Mouse (Mus musculus) ES-E14 (cell line): ENCODE results near the gene Sh3bp5l. TPM values are rescaled to one million over a fixed set of nuclear protein-coding genes. Genes with fewer than 3 reads are reported as not detected.
"Not testable (repeated sequence)": the region's sequence is repeated elsewhere in the genome, so short reads cannot be mapped to it uniquely, and the experiment has no call there.

Experiments used
- DNase-seq: peaks from one replicate; pipeline ENCODE4 v3.0.0-alpha.2; 2013; ENCODE audit warnings: low read depth, low spot score
- H3K27ac ChIP-seq: 2 replicates; pipeline ENCODE4 v1.5.1; 2012; ENCODE audit warnings: low read depth, mild to moderate bottlenecking, low read length, moderate library complexity, mixed read lengths; ENCODE audit not compliant: poor library complexity, insufficient read depth, severe bottlenecking
- H3K36me3 ChIP-seq: 2 replicates; pipeline ENCODE4 v1.6.1; 2012; ENCODE audit warnings: mild to moderate bottlenecking, low read length, moderate library complexity, mixed read lengths; ENCODE audit not compliant: control insufficient read depth, poor library complexity, insufficient read depth, severe bottlenecking
- H3K4me1 ChIP-seq, 2 experiments: fragments of 150-350 bp in 1 of 2; sonication (generic) in 1 of 2; 2 replicates each; pipeline ENCODE4 v1.6.1; 2012; ENCODE audit warnings: low read length in 2 of 2, mild to moderate bottlenecking in 1 of 2, mixed read lengths in 1 of 2; ENCODE audit not compliant: control insufficient read depth in 2 of 2, insufficient read depth in 2 of 2, poor library complexity in 1 of 2
- H3K4me3 ChIP-seq, 2 experiments: fragments of 150-350 bp in 1 of 2; sonication (generic) in 1 of 2; 2 replicates each; pipeline ENCODE4 v1.5.1; 2012; ENCODE audit warnings: low read length in 2 of 2, low read depth in 1 of 2, mild to moderate bottlenecking in 1 of 2, mixed read lengths in 1 of 2; ENCODE audit not compliant: insufficient read depth in 1 of 2, poor library complexity in 1 of 2, severe bottlenecking in 1 of 2
- H3K9ac ChIP-seq: 2 replicates; pipeline ENCODE4 v1.6.1; 2012; ENCODE audit warnings: low read depth, mild to moderate bottlenecking, low read length, mixed read lengths; ENCODE audit not compliant: poor library complexity, insufficient read depth, severe bottlenecking
- H3K9me3 ChIP-seq: fragments of 150-350 bp; sonication (generic); 2 replicates; pipeline ENCODE4 v1.6.1; 2012; ENCODE audit warnings: low read depth, mild to moderate bottlenecking, low read length; ENCODE audit not compliant: control insufficient read depth, insufficient read depth
- CHD2 ChIP-seq: IDR thresholded peaks from 2 replicates; pipeline ENCODE4 v1.6.1; 2014; ENCODE audit warnings: mild to moderate bottlenecking, low read depth, low read length, inconsistent platforms
- HCFC1 ChIP-seq: IDR thresholded peaks from 2 replicates; pipeline ENCODE4 v1.6.1; 2012; ENCODE audit warnings: low read length, inconsistent platforms, borderline replicate concordance; ENCODE audit not compliant: insufficient read depth
- MAFK ChIP-seq: IDR thresholded peaks from 2 replicates; pipeline ENCODE4 v1.6.1; 2014; ENCODE audit warnings: mild to moderate bottlenecking, low read depth, low read length, inconsistent platforms; ENCODE audit not compliant: insufficient read depth
- ZC3H11A ChIP-seq: IDR thresholded peaks from 2 replicates; pipeline ENCODE4 v1.6.1; 2012; ENCODE audit warnings: low read depth, mild to moderate bottlenecking, inconsistent platforms, low read length, borderline replicate concordance
- ZNF384 ChIP-seq: IDR thresholded peaks from 2 replicates; pipeline ENCODE4 v1.6.1; 2012; ENCODE audit warnings: low read depth, low read length, inconsistent platforms
- in situ Hi-C, 2 experiments: fragments of 600-800 bp; cut with MboI; formaldehyde crosslinking; loops; one replicate each; pipeline ENCODE4 v1.15.1; 2025; ENCODE audit warnings: low sequenced_read_pairs in 2 of 2, inconsistent platforms in 1 of 2; ENCODE audit not compliant: unreplicated experiment in 2 of 2
- total RNA-seq: library from RNA; depleted of rRNA; stranded (reverse); fragments of 300-350 nt; gene quantifications from 2 replicates; pipeline ENCODE4 v1.2.3, GENCODE M21; 2012

Sh3bp5l gene
- total RNA-seq, 1 experiment: 28.9 TPM

GRCm38 (mm10) chr11:58357042-58357441, 26.5 kb downstream of the Sh3bp5l start:
- Histone ChIP-seq H3K36me3 (no peaks in the 10 kb centered on the region), H3K27ac (no peak overlapping the region), H3K9ac (no peak overlapping the region), H3K4me1 (no peaks in the 10 kb centered on the region), H3K9me3 (no peaks in the 10 kb centered on the region), H3K4me3 (no peak overlapping the region)
- in situ Hi-C loops: no loop called here
- DNase-seq: no peak
- no peak for TF ChIP-seq ZC3H11A
- TF ChIP-seq MAFK: no peak
- no peak for TF ChIP-seq ZNF384
- TF ChIP-seq CHD2: no peak
- TF ChIP-seq HCFC1: no peak

GRCm38 (mm10) chr11:58357844-58358534, 27.5 kb downstream of the Sh3bp5l start:
- no peak for DNase-seq
- no peak overlapping the region for H3K27ac ChIP-seq
- H3K4me3 ChIP-seq: no peak overlapping the region
- in situ Hi-C loops: no loop called here
- H3K9me3 ChIP-seq: no peaks in the 10 kb centered on the region
- no peak overlapping the region for H3K9ac ChIP-seq
- TF ChIP-seq HCFC1 (no peak), CHD2 (no peak)
- H3K36me3 ChIP-seq: no peaks in the 10 kb centered on the region
- no peaks in the 10 kb centered on the region for H3K4me1 ChIP-seq

GRCm38 (mm10) chr11:58362562-58362961, 32.0 kb downstream of the Sh3bp5l start:
- in situ Hi-C loops, DNase-seq: not testable (repeated sequence)

GRCm38 (mm10) chr11:58364454-58364853, 33.9 kb downstream of the Sh3bp5l start:
- Histone ChIP-seq H3K4me3 (no peak overlapping the region), H3K9me3 (no peaks in the 10 kb centered on the region), H3K4me1 (no peaks in the 10 kb centered on the region), H3K36me3 (no peaks in the 10 kb centered on the region), H3K9ac (no peak overlapping the region), H3K27ac (no peak overlapping the region)
- in situ Hi-C loops: no loop called here
- no peak for DNase-seq
- no peak for TF ChIP-seq ZC3H11A
- TF ChIP-seq HCFC1: no peak
- TF ChIP-seq ZNF384: no peak
- no peak for TF ChIP-seq CHD2
- TF ChIP-seq MAFK: no peak

More at GRCm38 (mm10) chr11:58362562-58362961, 32.0 kb downstream of the Sh3bp5l start:
- H3K9ac ChIP-seq, H3K4me3 ChIP-seq, H3K27ac ChIP-seq, H3K9me3 ChIP-seq, H3K36me3 ChIP-seq, H3K4me1 ChIP-seq: not testable (repeated sequence)

- in situ Hi-C loops, H3K4me3 ChIP-seq, DNase-seq: not testable (repeated sequence)
These were observed 35.7 kb downstream of the Sh3bp5l start for GRCm38 (mm10) chr11:58366191-58366590.

More at GRCm38 (mm10) chr11:58366191-58366590, 35.7 kb downstream of the Sh3bp5l start:
- not testable (repeated sequence) for H3K4me1 ChIP-seq, H3K9me3 ChIP-seq, H3K27ac ChIP-seq, H3K9ac ChIP-seq, H3K36me3 ChIP-seq
